Mouse (Mus musculus) testis, adult 2 months (tissue): Measurements from ENCODE around the gene Ppp1r26. TPM values are rescaled to one million over a fixed set of nuclear protein-coding genes. Genes with fewer than 3 reads are reported as not detected.

Experiments
- H3K27ac ChIP-seq: fragments of 200-500 bp; 2 replicates; pipeline ENCODE4 v1.5.1; 2012; ENCODE audit warnings: low read depth, low read length; ENCODE audit not compliant: control insufficient read depth, insufficient read depth
- H3K27me3 ChIP-seq: fragments of 200-500 bp; 2 replicates; pipeline ENCODE4 v1.6.1; 2012; ENCODE audit warnings: mild to moderate bottlenecking, low read length, moderate library complexity; ENCODE audit not compliant: control insufficient read depth, insufficient read depth
- H3K36me3 ChIP-seq: fragments of 200-500 bp; 2 replicates; pipeline ENCODE4 v1.6.1; 2012; ENCODE audit warnings: mild to moderate bottlenecking, low read length; ENCODE audit not compliant: control insufficient read depth, insufficient read depth
- H3K4me1 ChIP-seq: fragments of 200-500 bp; 2 replicates; pipeline ENCODE4 v1.6.1; 2012; ENCODE audit warnings: low read length; ENCODE audit not compliant: control insufficient read depth, insufficient read depth
- H3K4me3 ChIP-seq: fragments of 200-500 bp; 2 replicates; pipeline ENCODE4 v1.5.1; 2012; ENCODE audit warnings: low read depth, mild to moderate bottlenecking, low read length, moderate library complexity, mixed read lengths; ENCODE audit not compliant: control insufficient read depth
- CTCF ChIP-seq: fragments of 200-500 bp; IDR thresholded peaks from 2 replicates; pipeline ENCODE4 v1.5.1; 2012; ENCODE audit warnings: low read depth, mild to moderate bottlenecking, inconsistent platforms, low read length, moderate library complexity; ENCODE audit not compliant: control insufficient read depth, insufficient read depth, insufficient replicate concordance
- POLR2A ChIP-seq: fragments of 200-500 bp; IDR thresholded peaks from 2 replicates; pipeline ENCODE4 v1.6.1; 2012; ENCODE audit warnings: low read depth, mild to moderate bottlenecking, inconsistent platforms, low read length, moderate library complexity; ENCODE audit not compliant: control insufficient read depth
- polyA plus RNA-seq: library from polyadenylated mRNA; depleted of rRNA; stranded (reverse); fragments of >200 nt; gene quantifications from 2 replicates; pipeline ENCODE4 v1.2.3, GENCODE M21; 2012

Gene Ppp1r26
- polyA plus RNA-seq, 1 experiment: 13.0 TPM

DNA sequence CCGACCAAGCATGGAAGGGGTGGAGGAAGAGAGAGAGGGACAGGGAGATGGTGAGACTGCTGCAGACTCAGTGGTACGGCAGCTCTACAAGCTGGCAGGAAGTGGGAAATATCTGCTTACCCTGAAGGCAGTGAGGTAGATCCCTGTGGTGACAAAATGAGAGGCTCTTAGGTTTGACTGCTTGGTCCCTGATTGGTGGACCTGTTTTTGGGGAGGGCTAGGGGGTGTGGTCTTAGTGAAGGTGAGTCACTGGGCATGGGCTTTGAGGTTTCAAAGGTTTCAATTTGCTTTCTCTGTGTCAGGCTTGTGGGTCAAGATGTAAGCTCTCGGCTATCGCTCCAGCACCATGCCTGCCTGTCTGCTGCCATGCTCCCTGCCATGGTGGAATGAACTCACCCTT, 1.5 kb upstream of the Ppp1r26 start:
- Histone ChIP-seq H3K36me3 (no peaks in the 10 kb centered on the region), H3K27me3 (no peaks in the 10 kb centered on the region), H3K27ac (no peak overlapping the region), H3K4me1 (peaks cover 14% of the 10 kb centered on the region), H3K4me3 (no peak overlapping the region)
- TF ChIP-seq CTCF: no peak
- no peak for TF ChIP-seq POLR2A

DNA sequence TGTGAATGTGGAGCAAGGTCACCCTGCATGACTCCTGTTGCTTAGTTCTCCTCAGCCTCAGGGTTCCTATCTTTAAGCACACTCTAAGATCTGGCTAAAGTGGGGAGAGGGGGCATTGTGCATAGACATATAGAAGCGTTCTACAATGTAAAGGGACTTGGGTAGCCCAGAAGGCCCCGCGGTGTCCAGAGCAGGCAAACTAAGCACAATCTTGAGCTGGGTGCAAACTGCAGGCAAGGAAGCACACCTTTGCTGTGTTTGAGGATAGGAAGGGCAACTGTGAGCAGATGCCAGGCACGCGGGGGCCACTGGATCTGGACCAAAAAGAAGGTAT, 452 bp upstream of the Ppp1r26 start:
- no peaks in the 10 kb centered on the region for H3K36me3 ChIP-seq
- H3K4me3 ChIP-seq: peak overlapping the region; percentile 88
- H3K4me1 ChIP-seq: peaks cover 14% of the 10 kb centered on the region
- TF ChIP-seq POLR2A (no peak), CTCF (no peak)
- no peaks in the 10 kb centered on the region for H3K27me3 ChIP-seq
- H3K27ac ChIP-seq: peak overlapping the region; percentile 5; the same call in 1 of the 2 replicates

DNA sequence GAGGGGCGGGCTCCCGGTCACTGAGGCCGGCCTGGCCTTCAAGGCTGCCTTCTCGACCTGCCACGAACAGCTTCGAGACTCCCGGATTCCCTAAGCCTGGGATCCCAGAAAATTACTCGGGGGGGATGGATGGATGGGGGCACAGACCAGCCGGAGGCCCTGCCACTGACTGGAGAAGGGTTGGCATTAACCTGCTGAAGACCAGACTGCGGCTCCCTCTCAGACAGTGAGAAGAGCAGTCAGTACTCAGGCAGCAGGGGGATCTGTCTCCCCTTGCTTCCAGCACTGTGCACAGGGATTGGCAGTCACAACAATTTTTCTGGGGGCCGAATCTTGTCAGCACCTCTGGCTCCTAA, 693 bp downstream of the Ppp1r26 start:
- Histone ChIP-seq H3K27me3 (no peaks in the 10 kb centered on the region), H3K4me3 (peak overlapping the region; percentile 88), H3K4me1 (peaks cover 14% of the 10 kb centered on the region), H3K27ac (peak overlapping the region; percentile 39; the same call in 1 of the 2 replicates), H3K36me3 (no peaks in the 10 kb centered on the region)
- TF ChIP-seq POLR2A: no peak
- no peak for TF ChIP-seq CTCF

DNA sequence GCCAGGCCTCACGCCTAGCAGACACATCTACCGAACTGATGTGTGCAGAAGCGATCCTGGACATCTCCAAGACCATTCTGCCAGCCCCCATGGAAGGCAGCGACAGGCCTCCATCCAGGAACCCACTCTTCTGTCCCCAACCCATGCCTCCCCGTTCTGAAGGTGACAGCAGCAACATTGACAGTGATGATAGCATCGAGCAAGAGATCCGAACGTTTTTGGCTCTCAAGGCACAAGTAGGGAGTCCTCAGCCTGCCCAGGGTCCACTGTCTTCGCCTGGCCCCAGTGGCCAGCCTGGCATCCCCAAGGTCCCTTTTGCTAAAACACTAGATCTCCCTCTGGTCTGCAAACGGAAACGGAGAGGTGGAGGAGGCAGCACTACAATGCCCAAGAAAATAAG, 5.1 kb downstream of the Ppp1r26 start:
- no peak for TF ChIP-seq CTCF
- TF ChIP-seq POLR2A: no peak
- Histone ChIP-seq H3K27ac (no peak overlapping the region), H3K4me1 (peaks cover 6% of the 10 kb centered on the region), H3K36me3 (no peaks in the 10 kb centered on the region), H3K4me3 (no peak overlapping the region), H3K27me3 (no peaks in the 10 kb centered on the region)

DNA sequence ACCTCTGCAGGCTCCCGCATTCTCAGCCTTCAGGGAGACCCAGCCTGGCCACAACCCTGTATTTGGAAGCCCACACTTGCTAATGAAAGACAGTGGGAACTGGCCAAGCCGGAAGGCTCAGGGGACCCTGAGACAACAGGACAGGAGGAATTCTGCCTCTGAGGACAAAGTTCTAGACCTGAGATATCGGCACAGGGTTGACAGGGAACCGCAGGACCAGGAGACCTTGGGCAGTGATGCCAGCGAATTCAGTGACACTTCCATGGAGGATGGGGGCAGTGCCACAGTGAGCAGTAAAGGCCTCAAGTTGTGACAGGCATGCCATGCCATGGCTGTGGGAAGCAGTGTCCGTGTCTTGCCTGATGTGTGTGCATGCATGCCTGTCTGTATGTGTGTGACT, 6.9 kb downstream of the Ppp1r26 start:
- TF ChIP-seq CTCF (no peak), POLR2A (peak; percentile 15; the same call in 1 of the 2 replicates)
- H3K27me3 ChIP-seq: no peaks in the 10 kb centered on the region

DNA sequence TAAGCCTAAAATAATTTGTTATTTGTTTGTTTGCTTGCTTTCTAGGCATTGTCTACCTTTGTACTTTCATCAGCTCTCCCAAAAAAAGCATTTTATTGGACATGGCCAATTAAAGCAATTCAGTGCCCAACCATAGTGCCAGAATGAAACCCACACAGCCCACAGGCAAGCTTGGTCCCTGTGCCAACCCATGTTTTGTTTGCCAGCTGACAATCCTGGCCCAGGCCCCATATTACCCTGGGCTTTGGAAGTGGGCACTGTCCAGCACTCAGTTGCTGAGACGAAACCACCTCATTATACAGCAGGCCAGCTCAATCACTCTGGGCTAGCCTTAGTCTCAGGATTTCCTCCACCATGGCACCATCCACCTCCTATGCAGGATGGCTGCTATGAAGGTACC, 10.0 kb downstream of the Ppp1r26 start:
- no peak overlapping the region for H3K27ac ChIP-seq
- no peaks in the 10 kb centered on the region for H3K36me3 ChIP-seq
- TF ChIP-seq POLR2A (no peak), CTCF (no peak)
- no peaks in the 10 kb centered on the region for H3K4me1 ChIP-seq
- no peak overlapping the region for H3K4me3 ChIP-seq
- no peaks in the 10 kb centered on the region for H3K27me3 ChIP-seq

More for the DNA sequence above, 6.9 kb downstream of the Ppp1r26 start:
- Histone ChIP-seq H3K4me3 (no peak overlapping the region), H3K27ac (no peak overlapping the region), H3K36me3 (no peaks in the 10 kb centered on the region), H3K4me1 (no peaks in the 10 kb centered on the region)

DNA sequence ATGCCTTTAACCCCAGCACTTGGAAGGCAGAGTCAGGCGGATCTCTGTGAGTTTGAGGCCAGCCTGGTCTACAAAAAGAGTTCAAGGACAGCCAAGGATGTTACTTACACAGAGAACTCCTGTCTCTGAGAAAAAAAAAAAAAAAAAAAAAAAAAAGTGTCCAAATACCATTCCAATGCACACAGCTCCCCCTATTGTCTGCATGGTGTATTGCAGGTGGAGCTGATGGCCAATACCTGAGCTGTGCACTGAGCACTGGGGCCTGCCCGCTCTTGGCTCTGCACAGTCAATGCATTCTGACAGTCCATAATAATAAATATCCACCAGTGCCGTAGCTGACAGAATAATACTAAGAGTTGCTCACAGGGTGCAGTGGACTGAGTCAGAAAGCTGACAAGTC, 17.3 kb downstream of the Ppp1r26 start:
- Histone ChIP-seq H3K27me3 (no peaks in the 10 kb centered on the region), H3K36me3 (no peaks in the 10 kb centered on the region), H3K27ac (no peak overlapping the region), H3K4me1 (peaks cover 12% of the 10 kb centered on the region), H3K4me3 (peak overlapping the region; percentile 80)
- TF ChIP-seq CTCF (peak; percentile 75; the same call in 1 of the 2 replicates), POLR2A (no peak)

DNA sequence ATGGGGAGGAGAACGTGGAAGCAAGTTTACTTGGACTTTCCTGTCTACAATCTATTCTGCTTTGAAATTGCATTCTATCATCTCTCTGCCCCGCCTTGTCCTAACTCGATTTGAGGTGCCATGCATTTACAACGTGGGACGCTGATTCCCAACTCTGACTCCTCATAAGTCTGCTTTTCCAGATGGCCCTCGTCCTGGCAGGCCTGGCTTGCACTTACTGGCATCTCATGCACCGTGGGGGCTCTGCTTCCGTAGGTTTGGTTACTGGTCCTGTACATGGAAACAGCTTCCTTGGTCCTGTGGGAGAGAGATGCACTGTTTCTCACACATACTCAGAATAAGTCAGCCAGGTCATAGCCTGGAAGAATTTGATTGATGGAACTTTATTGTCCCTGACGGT, 18.3 kb downstream of the Ppp1r26 start:
- no peak overlapping the region for H3K27ac ChIP-seq
- H3K4me1 ChIP-seq: peaks cover 12% of the 10 kb centered on the region
- H3K36me3 ChIP-seq: no peaks in the 10 kb centered on the region; the same call in 1 of the 2 replicates
- H3K4me3 ChIP-seq: peak overlapping the region; percentile 80
- H3K27me3 ChIP-seq: no peaks in the 10 kb centered on the region
- TF ChIP-seq POLR2A (no peak), CTCF (no peak)
